Comparison of ENCODE assay signal across 8 mouse cellular contexts in the genomic region with DNA sequence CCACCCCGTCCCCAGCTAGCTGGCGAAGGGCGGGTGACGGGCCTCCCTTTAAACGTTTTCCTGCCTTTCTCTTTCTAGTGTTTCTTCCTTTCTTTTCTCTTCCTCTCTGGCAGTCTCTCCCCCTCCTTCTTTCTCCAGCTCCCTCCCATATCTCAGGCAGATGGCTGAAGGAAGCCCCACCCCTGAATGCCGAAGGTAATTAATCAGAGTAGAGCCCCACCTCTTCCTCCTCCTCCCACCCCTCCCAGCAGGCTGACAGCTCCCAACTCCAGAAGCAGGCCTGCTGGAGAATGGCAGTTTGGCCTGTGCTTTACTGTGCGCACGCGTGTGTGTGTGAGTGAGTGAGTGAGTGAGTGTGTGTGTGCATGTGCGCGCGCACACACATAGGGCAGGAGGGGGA.
DNase-seq lines count a peak whose midpoint lies in the region; ATAC-seq and TF ChIP-seq lines count a peak whose summit lies in the region.

No protein-coding gene starts in this region.

- peak; percentile 95 for ATAC-seq in forebrain, postnatal 0 days
- ATAC-seq in lung, embryonic 14.5 days (ENCODE audit: insufficient read depth) = peak; percentile 93

- no peaks in the 10 kb centered on the region for H3K27me3 ChIP-seq in forebrain, postnatal 0 days (ENCODE audit: insufficient read depth, low read length)
- no peaks in the 10 kb centered on the region for H3K27me3 ChIP-seq in lung, embryonic 14.5 days (ENCODE audit: insufficient read depth, low read length)

- H3K4me2 ChIP-seq in forebrain, postnatal 0 days (ENCODE audit: low read depth) = peak overlapping the region; percentile 88
- peak overlapping the region; percentile 76 for H3K4me2 ChIP-seq in lung, embryonic 14.5 days

- H3K4me1 ChIP-seq in forebrain, postnatal 0 days (ENCODE audit: insufficient read depth) = peaks cover 21% of the 10 kb centered on the region
- H3K4me1 ChIP-seq in lung, embryonic 14.5 days (ENCODE audit: insufficient read depth) = peaks cover 44% of the 10 kb centered on the region

- no peaks in the 10 kb centered on the region for H3K36me3 ChIP-seq in forebrain, postnatal 0 days (ENCODE audit: insufficient read depth)
- no peaks in the 10 kb centered on the region for H3K36me3 ChIP-seq in lung, embryonic 14.5 days (ENCODE audit: insufficient read depth)

- H3K9ac ChIP-seq in forebrain, postnatal 0 days = peak overlapping the region; percentile 74
- H3K9ac ChIP-seq in lung, embryonic 14.5 days = peak overlapping the region; percentile 63

- WGBS in forebrain, postnatal 0 days = 1% methylated on average over 12 of the region's 12 CpGs
- 2% methylated on average over 12 of the region's 12 CpGs for WGBS in lung, embryonic 14.5 days

- peak; percentile 95 for DNase-seq in NIH3T3 (ENCODE audit: low read depth)
- peak; percentile 77 to 91 for DNase-seq in cerebellum, adult 18-20 months
- DNase-seq in forebrain, postnatal 0 days = peak; percentile 95
- peak; percentile 81 for DNase-seq in heart, postnatal 4 days
- DNase-seq in layer of hippocampus, adult 9-11 months = peak; percentile 85
- DNase-seq in lung, embryonic 14.5 days = peak; percentile 92
- DNase-seq in retina, embryonic 14.5 days (ENCODE audit: low spot score) = peak; percentile 92
- DNase-seq in thymus, postnatal 10 days (ENCODE audit: low spot score in 2 of 2) = no peak

- peak overlapping the region; percentile 96 for H3K27ac ChIP-seq in forebrain, postnatal 0 days (ENCODE audit: low read depth, low read length)
- peak overlapping the region; percentile 94 for H3K27ac ChIP-seq in lung, embryonic 14.5 days (ENCODE audit: low read depth)

- TF ChIP-seq CTCF in forebrain, postnatal 0 days (IDR thresholded peaks at IDR 0.05; ENCODE audit: low read depth) = peak; percentile 55
- no peak for TF ChIP-seq CTCF in lung, embryonic 14.5 days (IDR thresholded peaks at IDR 0.05; ENCODE audit: low read depth)

- H3K9me3 ChIP-seq in forebrain, postnatal 0 days (ENCODE audit: low read length) = no peaks in the 10 kb centered on the region
- no peaks in the 10 kb centered on the region for H3K9me3 ChIP-seq in lung, embryonic 14.5 days (ENCODE audit: low read depth, low read length)

- H3K4me3 ChIP-seq in forebrain, postnatal 0 days (ENCODE audit: low read depth, low read length) = peak overlapping the region; percentile 64
- H3K4me3 ChIP-seq in lung, embryonic 14.5 days (ENCODE audit: low read depth, low read length) = peak overlapping the region; percentile 57

Comparison
In these comparisons a context has a peak if more than half of its experiments do, and no peak if none do; other contexts are left out.
1. DNase-seq: peak in NIH3T3 (single experiment), cerebellum, adult 18-20 months (2 of 2), forebrain, postnatal 0 days (single experiment), heart, postnatal 4 days (single experiment), layer of hippocampus, adult 9-11 months (single experiment), lung, embryonic 14.5 days (single experiment) and retina, embryonic 14.5 days (single experiment); none in thymus, postnatal 10 days (0 of 2).